Mouse (Mus musculus) kidney, embryonic 14.5 days (tissue): Measurements from ENCODE around the gene Gm49027. TPM values are rescaled to one million over a fixed set of nuclear protein-coding genes. Genes with fewer than 3 reads are reported as not detected.

Experiments
- ATAC-seq: fragments of 200-750 bp; cut with Nextera tagmentation; 2 replicates; pipeline ENCODE4 v1.8.0; 2017; ENCODE audit warnings: moderate number of reproducible peaks, mild to moderate bottlenecking, moderate TSS enrichment, moderate library complexity; ENCODE audit not compliant: low FRiP score, low TSS enrichment
- H3K27ac ChIP-seq: fragments of 300-500 bp; sonication (generic); 2 replicates; pipeline ENCODE4 v1.5.1; 2014; ENCODE audit warnings: low read depth, mild to moderate bottlenecking, low read length, moderate library complexity, mixed read lengths
- H3K27me3 ChIP-seq: fragments of 300-500 bp; sonication (generic); 2 replicates; pipeline ENCODE4 v1.6.1; 2014; ENCODE audit warnings: mild to moderate bottlenecking, low read length; ENCODE audit not compliant: control insufficient read depth, insufficient read depth
- H3K36me3 ChIP-seq: fragments of 300-500 bp; sonication (generic); 2 replicates; pipeline ENCODE4 v1.6.1; 2014; ENCODE audit warnings: low read length, mixed read lengths; ENCODE audit not compliant: control insufficient read depth, insufficient read depth
- H3K4me1 ChIP-seq: fragments of 300-500 bp; sonication (generic); 2 replicates; pipeline ENCODE4 v1.6.1; 2014; ENCODE audit warnings: low read length, mixed read lengths; ENCODE audit not compliant: control insufficient read depth, insufficient read depth
- H3K4me2 ChIP-seq: fragments of 300-500 bp; sonication (generic); replicated peaks from 2 replicates; pipeline ENCODE4 v1.6.1; 2014; ENCODE audit warnings: low read depth, mild to moderate bottlenecking, low read length
- H3K4me3 ChIP-seq: fragments of 300-500 bp; sonication (generic); 2 replicates; pipeline ENCODE4 v1.5.1; 2014; ENCODE audit warnings: mild to moderate bottlenecking, low read length
- H3K9ac ChIP-seq: fragments of 300-500 bp; sonication (generic); 2 replicates; pipeline ENCODE4 v1.6.1; 2014; ENCODE audit warnings: low read depth, mild to moderate bottlenecking, low read length, moderate library complexity
- H3K9me3 ChIP-seq: fragments of 300-500 bp; sonication (generic); 2 replicates; pipeline ENCODE4 v1.6.1; 2016; ENCODE audit warnings: low read length; ENCODE audit not compliant: control insufficient read depth
- WGBS: fragments of 180-500 bp; shearing (Covaris S2); extraction: QIAGEN DNeasy Blood & Tissue Kit; methylation state at CpG from one replicate; pipeline ENCODE4 v1.1.7; 2014; 5-methylcytosine and 5-hydroxymethylcytosine counted together
- polyA plus RNA-seq: library from polyadenylated mRNA; unstranded; fragments of >200 nt; fragmentation: Nextera tagmentation; extraction: Ambion mirVana; gene quantifications from 2 replicates; pipeline ENCODE4 v1.2.1, GENCODE M21; 2014

The Gm49027 gene
- polyA plus RNA-seq, result 0.34 and 0.49 TPM in 2 replicates

DNA sequence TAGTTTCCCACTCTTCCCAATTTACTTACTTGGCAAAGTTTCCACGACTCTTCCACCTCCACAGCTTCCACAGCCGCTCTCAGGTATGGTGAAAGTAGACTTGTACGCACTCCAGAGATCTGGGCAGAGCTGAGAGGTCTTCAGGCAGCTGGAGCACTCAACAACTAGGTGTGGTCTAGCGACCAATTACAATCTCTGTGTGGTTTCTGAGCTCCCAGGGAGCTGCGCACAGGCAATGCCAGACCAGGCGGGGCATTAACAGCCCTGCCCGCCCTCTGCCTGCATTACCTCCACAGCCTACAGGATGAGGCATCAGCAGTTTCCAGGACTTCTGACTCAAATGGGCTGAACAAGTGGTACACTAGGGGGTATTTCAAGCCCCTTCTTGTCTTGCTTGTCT is at the start of gene Gm49027:
TSS of gene Gm49027 (minus strand) at position 208 of the 400 bp plus-strand sequence.
- no peaks in the 10 kb centered on the region for H3K9me3 ChIP-seq
- H3K4me3 ChIP-seq, result peak within 1 kb of the TSS; percentile 93
- 85% methylated on average over 7 of the region's 7 CpGs for whole genome bisulfite sequencing
- H3K4me1 ChIP-seq, result peaks cover 4% of the 10 kb centered on the region; the same call in 1 of the 2 replicates
- peak within 1 kb of the TSS; percentile 90 for H3K4me2 ChIP-seq
- H3K27ac ChIP-seq, result no peak within 1 kb of the TSS
- H3K27me3 ChIP-seq, result no peaks in the 10 kb centered on the region
- ATAC-seq, result no peak
- H3K36me3 ChIP-seq, result peaks cover 14% of the 10 kb centered on the region
- 0 out of 2 replicates have a peak within 1 kb of the TSS, but pooled peaks have one; percentile 31 for H3K9ac ChIP-seq

GRCm38 (mm10) chr5:123573362-123573761 is 48.1 kb upstream of the Gm49027 start:
- Histone ChIP-seq H3K9me3 (no peaks in the 10 kb centered on the region), H3K36me3 (peaks cover 15% of the 10 kb centered on the region; the same call in 1 of the 2 replicates), H3K27ac (no peak overlapping the region), H3K4me2 (peak overlapping the region; percentile 92), H3K27me3 (no peaks in the 10 kb centered on the region), H3K4me3 (peak overlapping the region; percentile 99), H3K4me1 (peaks cover 7% of the 10 kb centered on the region), H3K9ac (no peak overlapping the region)
- WGBS, result 62% methylated on average over 8 of the region's 8 CpGs
- peak; percentile 6; the same call in 1 of the 2 replicates for ATAC-seq

GRCm38 (mm10) chr5:123572357-123573186 is 47.3 kb upstream of the Gm49027 start, which contains the start of gene Vps33a:
Vps33a (minus strand) TSS chr5:123573038.
- Histone ChIP-seq H3K9ac (peak within 1 kb of the TSS; percentile 83), H3K27ac (0 out of 2 replicates have a peak within 1 kb of the TSS, but pooled peaks have one; percentile 17), H3K9me3 (no peaks in the 10 kb centered on the region), H3K4me1 (peaks cover 7% of the 10 kb centered on the region), H3K27me3 (no peaks in the 10 kb centered on the region), H3K36me3 (peaks cover 17% of the 10 kb centered on the region; the same call in 1 of the 2 replicates), H3K4me3 (peak within 1 kb of the TSS; percentile 99), H3K4me2 (peak within 1 kb of the TSS; percentile 92)
- under 1% methylated on average over 54 of the region's 54 CpGs for WGBS
- ATAC-seq, result peak; percentile 96

DNA sequence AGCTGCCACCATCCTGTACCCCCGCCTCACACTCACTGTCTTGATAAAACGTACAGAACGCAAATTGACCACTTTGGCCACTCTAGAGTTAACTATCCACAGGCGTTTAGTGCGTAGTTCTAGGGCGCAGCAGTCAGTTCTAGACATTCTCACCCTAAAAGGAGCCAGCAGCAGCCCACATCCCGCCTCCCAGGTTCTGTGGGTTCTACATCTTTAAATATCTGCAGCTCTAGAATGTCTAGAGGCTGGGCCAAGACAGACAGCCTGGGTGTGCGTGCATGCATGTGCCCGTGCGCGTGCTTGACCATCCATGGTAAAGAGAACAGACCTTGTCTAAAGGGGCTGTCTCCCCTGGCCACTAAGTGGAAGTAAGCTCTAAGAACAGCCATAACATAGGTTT is 35.8 kb upstream of the Gm49027 start:
- Histone ChIP-seq H3K9me3 (no peaks in the 10 kb centered on the region), H3K9ac (no peak overlapping the region), H3K27ac (no peak overlapping the region), H3K4me3 (no peak overlapping the region), H3K4me2 (no peak overlapping the region), H3K27me3 (no peaks in the 10 kb centered on the region), H3K36me3 (peaks cover 78% of the 10 kb centered on the region), H3K4me1 (no peaks in the 10 kb centered on the region)
- no peak for ATAC-seq
- 91% methylated on average over 11 of the region's 11 CpGs for WGBS

- Histone ChIP-seq H3K4me3 (no peak overlapping the region), H3K27me3 (no peaks in the 10 kb centered on the region), H3K4me1 (no peaks in the 10 kb centered on the region), H3K9ac (no peak overlapping the region), H3K36me3 (peaks cover 71% of the 10 kb centered on the region), H3K27ac (no peak overlapping the region), H3K4me2 (no peak overlapping the region), H3K9me3 (no peaks in the 10 kb centered on the region)
- no peak for ATAC-seq
- WGBS, result 82% methylated on average over 8 of the region's 8 CpGs
These were observed 34.3 kb upstream of the Gm49027 start for GRCm38 (mm10) chr5:123559588-123559987.

- no peak overlapping the region for H3K4me3 ChIP-seq
- no peak overlapping the region for H3K9ac ChIP-seq
- H3K4me1 ChIP-seq, result no peaks in the 10 kb centered on the region
- H3K4me2 ChIP-seq, result no peak overlapping the region
- peaks cover 47% of the 10 kb centered on the region for H3K36me3 ChIP-seq
- WGBS, result 70% methylated on average over 2 of the region's 2 CpGs
- H3K9me3 ChIP-seq, result no peaks in the 10 kb centered on the region
- H3K27ac ChIP-seq, result no peak overlapping the region
- H3K27me3 ChIP-seq, result no peaks in the 10 kb centered on the region
- no peak for ATAC-seq
These were observed 31.2 kb upstream of the Gm49027 start for GRCm38 (mm10) chr5:123556451-123556850.

GRCm38 (mm10) chr5:123555693-123556092 is 30.4 kb upstream of the Gm49027 start:
- ATAC-seq, result no peak
- no peak overlapping the region for H3K4me2 ChIP-seq
- 91% methylated on average over 7 of the region's 7 CpGs for WGBS
- no peak overlapping the region for H3K9ac ChIP-seq
- H3K9me3 ChIP-seq, result no peaks in the 10 kb centered on the region
- no peaks in the 10 kb centered on the region for H3K27me3 ChIP-seq
- peaks cover 45% of the 10 kb centered on the region for H3K36me3 ChIP-seq
- no peak overlapping the region for H3K4me3 ChIP-seq
- no peaks in the 10 kb centered on the region for H3K4me1 ChIP-seq
- no peak overlapping the region for H3K27ac ChIP-seq

DNA sequence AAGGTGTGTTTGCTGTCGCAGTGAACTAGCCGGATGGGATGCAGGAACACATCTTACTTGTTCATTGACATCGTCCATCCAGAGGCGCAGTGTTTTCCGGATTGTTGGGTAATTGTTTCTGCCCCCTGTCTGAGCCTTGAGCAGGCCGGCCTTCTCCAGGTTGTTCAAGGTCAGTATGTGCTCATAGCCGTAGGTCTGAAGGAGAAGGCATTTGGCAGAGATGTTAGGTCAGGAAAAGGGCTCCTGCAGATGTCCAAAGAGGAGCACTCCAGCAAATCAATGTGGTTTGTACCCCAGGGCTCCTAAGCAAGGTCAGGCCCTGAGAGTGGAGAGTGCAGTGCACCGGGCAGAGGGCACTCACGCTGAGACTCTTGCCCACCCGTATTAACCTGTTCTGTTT is 8.5 kb upstream of the Gm49027 start:
- Histone ChIP-seq H3K4me2 (no peak overlapping the region), H3K4me1 (no peaks in the 10 kb centered on the region), H3K27ac (no peak overlapping the region), H3K9me3 (no peaks in the 10 kb centered on the region), H3K36me3 (peaks cover 59% of the 10 kb centered on the region), H3K27me3 (no peaks in the 10 kb centered on the region), H3K9ac (no peak overlapping the region), H3K4me3 (no peak overlapping the region)
- no peak for ATAC-seq
- WGBS, result 97% methylated on average over 10 of the region's 10 CpGs

DNA sequence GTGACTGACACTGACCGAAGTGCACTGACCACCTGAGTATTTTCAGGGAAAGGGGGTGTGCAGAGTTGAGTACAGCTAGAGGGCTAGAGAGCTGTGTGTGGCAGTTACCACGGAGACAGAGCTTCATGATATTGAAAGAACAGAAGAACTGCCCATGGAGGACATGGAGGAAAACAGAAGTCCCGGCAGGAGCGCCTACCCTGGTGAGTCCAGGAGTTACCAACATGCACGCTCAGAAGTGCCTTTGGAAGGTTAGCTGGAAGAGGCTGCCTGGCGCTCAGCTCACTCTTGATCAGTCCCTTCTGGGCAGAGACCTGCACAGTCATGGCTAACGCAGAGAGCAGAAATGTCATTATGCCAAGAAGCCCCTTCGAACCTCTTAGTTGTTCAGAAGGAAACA is 4.8 kb upstream of the Gm49027 start:
- H3K4me3 ChIP-seq, result no peak overlapping the region
- no peak overlapping the region for H3K4me2 ChIP-seq
- 88% methylated on average over 8 of the region's 8 CpGs for WGBS
- H3K4me1 ChIP-seq, result no peaks in the 10 kb centered on the region
- ATAC-seq, result no peak
- no peak overlapping the region for H3K27ac ChIP-seq
- H3K27me3 ChIP-seq, result no peaks in the 10 kb centered on the region
- no peaks in the 10 kb centered on the region for H3K9me3 ChIP-seq
- H3K9ac ChIP-seq, result no peak overlapping the region
- H3K36me3 ChIP-seq, result peaks cover 56% of the 10 kb centered on the region
